Mouse (Mus musculus): ENCODE results near the gene Gpr132.

DNA sequence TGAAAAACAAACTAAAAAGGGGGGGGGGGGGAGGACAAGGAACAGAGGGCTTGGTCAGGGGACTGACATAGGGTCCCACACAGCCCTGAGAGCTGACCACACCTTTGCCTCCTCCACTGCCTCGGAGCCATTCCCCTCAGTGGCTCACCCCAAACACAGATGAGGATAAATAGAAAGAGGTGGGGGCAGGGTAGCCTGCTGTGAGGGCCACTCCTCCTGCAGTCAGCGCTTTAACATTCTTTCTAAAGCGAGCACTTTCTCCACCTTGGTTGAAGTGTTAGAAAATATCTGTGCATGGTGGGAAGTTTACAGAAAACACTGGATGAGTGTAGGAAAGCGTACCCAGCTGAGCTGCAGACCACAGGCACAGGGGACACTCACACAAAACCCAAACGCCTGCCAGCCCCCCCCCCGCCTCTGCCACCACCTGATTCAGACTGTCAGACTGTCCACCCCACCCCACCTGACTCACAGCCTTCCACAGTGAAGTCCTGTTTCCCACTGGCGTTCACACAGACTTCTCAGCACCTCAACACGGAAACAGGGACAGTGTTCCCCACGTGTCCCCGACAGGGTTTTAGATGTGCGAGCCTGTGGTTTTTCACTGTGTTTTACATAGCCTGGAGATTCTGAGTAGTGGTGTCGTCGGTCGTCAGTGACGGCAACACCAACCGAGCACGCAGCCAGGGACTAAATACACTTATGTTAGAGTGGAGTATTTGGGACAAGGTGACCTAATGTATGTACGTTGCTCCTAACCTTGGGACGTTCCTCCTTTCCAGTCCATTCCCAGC is 57.7 kb downstream of the Gpr132 start:
- TF ChIP-seq POLR2A (IDR thresholded peaks at IDR 0.05; ENCODE audit: borderline replicate concordance, control insufficient read depth, low read depth, low read length) = no peak
- TF ChIP-seq CTCF (IDR thresholded peaks at IDR 0.05; ENCODE audit: control insufficient read depth, insufficient read depth, low read length) = no peak

Measured in bone marrow, adult 2 months (tissue).